Mouse (Mus musculus): Measurements from ENCODE around the gene Gnai2. TPM values are rescaled to one million over a fixed set of nuclear protein-coding genes. Genes with fewer than 3 reads are reported as not detected.

The Gnai2 gene
- polyA plus RNA-seq, 1 experiment from 2014 or later: 262 TPM

- Histone ChIP-seq H3K36me3 (no peaks in the 10 kb centered on the region), H3K9me3 (replicated peaks) (no peaks in the 10 kb centered on the region), H3K4me3 (replicated peaks) (no peak overlapping the region), H3K4me1 (peaks cover 25% of the 10 kb centered on the region), H3K4me2 (no peak overlapping the region), H3K27ac (replicated peaks) (no peak overlapping the region), H3K27me3 (replicated peaks) (no peaks in the 10 kb centered on the region), H3K9ac (replicated peaks) (peak overlapping the region; percentile 26; the same call in 1 of the 2 replicates)
- WGBS: 22% methylated on average over 8 of the region's 8 CpGs
- ATAC-seq (ENCODE audit: low FRiP score): no peak
Measured at GRCm38 (mm10) chr9:107641666-107642065, 6.5 kb upstream of the Gnai2 start.

GRCm38 (mm10) chr9:107640257-107640772 is 5.1 kb upstream of the Gnai2 start:
- H3K4me2 ChIP-seq: no peak overlapping the region
- no peak overlapping the region for H3K9ac ChIP-seq (replicated peaks)
- H3K36me3 ChIP-seq: no peaks in the 10 kb centered on the region
- no peaks in the 10 kb centered on the region for H3K27me3 ChIP-seq (replicated peaks)
- H3K4me1 ChIP-seq: peaks cover 34% of the 10 kb centered on the region
- H3K27ac ChIP-seq (replicated peaks): peak overlapping the region; percentile 4; the same call in 1 of the 2 replicates
- no peak overlapping the region for H3K4me3 ChIP-seq (replicated peaks)
- WGBS: 44% methylated on average over 8 of the region's 8 CpGs
- no peaks in the 10 kb centered on the region for H3K9me3 ChIP-seq (replicated peaks)
- ATAC-seq (ENCODE audit: low FRiP score): no peak

DNA sequence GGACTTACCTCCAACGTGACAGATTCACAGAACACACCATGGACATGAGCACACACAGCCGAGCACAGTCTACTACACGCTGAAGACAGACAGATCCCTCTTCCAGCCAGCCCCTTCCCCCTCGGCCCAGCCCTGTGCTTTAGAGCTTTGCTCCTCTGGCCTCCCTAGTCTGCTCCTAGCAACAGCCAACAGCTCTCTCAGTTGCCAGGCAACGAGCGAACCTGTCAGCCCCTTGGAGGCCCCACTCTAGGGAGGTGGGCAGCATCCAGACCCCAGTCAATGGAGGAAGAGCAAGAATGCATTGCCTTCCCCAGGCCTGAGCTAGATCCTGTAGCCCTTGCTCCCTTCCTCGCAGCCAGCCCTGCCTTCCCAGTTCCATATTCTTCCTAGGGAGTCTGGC is 1.9 kb upstream of the Gnai2 start:
- Histone ChIP-seq H3K4me2 (0 out of 2 replicates have a peak overlapping the region, but pooled peaks have one; percentile 11), H3K36me3 (no peaks in the 10 kb centered on the region), H3K27me3 (replicated peaks) (no peaks in the 10 kb centered on the region), H3K9ac (replicated peaks) (no peak overlapping the region), H3K9me3 (replicated peaks) (no peaks in the 10 kb centered on the region), H3K27ac (replicated peaks) (peak overlapping the region; percentile 68), H3K4me3 (replicated peaks) (no peak overlapping the region), H3K4me1 (peaks cover 48% of the 10 kb centered on the region)
- peak; percentile 25; the same call in 1 of the 2 replicates for ATAC-seq (ENCODE audit: low FRiP score)
- WGBS: 11% methylated on average over 7 of the region's 7 CpGs

GRCm38 (mm10) chr9:107634406-107635278 is 525 bp downstream of the Gnai2 start:
- peak overlapping the region; percentile 87 for H3K9ac ChIP-seq (replicated peaks)
- H3K9me3 ChIP-seq (replicated peaks): no peaks in the 10 kb centered on the region
- H3K4me3 ChIP-seq (replicated peaks): peak overlapping the region; percentile 85
- H3K36me3 ChIP-seq: no peaks in the 10 kb centered on the region
- peak overlapping the region; percentile 89 for H3K27ac ChIP-seq (replicated peaks)
- WGBS: under 1% methylated on average over 35 of the region's 35 CpGs
- peak overlapping the region; percentile 85 for H3K4me2 ChIP-seq
- peaks cover 73% of the 10 kb centered on the region for H3K4me1 ChIP-seq
- no peak for ATAC-seq (ENCODE audit: low FRiP score)
- H3K27me3 ChIP-seq (replicated peaks): no peaks in the 10 kb centered on the region

GRCm38 (mm10) chr9:107633661-107634405 is 1.3 kb downstream of the Gnai2 start:
- WGBS: 0% methylated on average over 15 of the region's 15 CpGs
- Histone ChIP-seq H3K4me2 (peak overlapping the region; percentile 85), H3K27ac (replicated peaks) (peak overlapping the region; percentile 89), H3K9me3 (replicated peaks) (no peaks in the 10 kb centered on the region), H3K36me3 (no peaks in the 10 kb centered on the region), H3K9ac (replicated peaks) (peak overlapping the region; percentile 87), H3K4me1 (peaks cover 81% of the 10 kb centered on the region), H3K4me3 (replicated peaks) (peak overlapping the region; percentile 85), H3K27me3 (replicated peaks) (no peaks in the 10 kb centered on the region)
- ATAC-seq (ENCODE audit: low FRiP score): no peak

- H3K27me3 ChIP-seq (replicated peaks): no peaks in the 10 kb centered on the region
- H3K4me1 ChIP-seq: peaks cover 87% of the 10 kb centered on the region
- 2% methylated on average over 32 of the region's 33 CpGs for WGBS
- H3K4me2 ChIP-seq: peak overlapping the region; percentile 85
- H3K9me3 ChIP-seq (replicated peaks): no peaks in the 10 kb centered on the region
- peak overlapping the region; percentile 87 for H3K9ac ChIP-seq (replicated peaks)
- ATAC-seq (ENCODE audit: low FRiP score): peak; percentile 6; the same call in 1 of the 2 replicates
- peak overlapping the region; percentile 85 for H3K4me3 ChIP-seq (replicated peaks)
- H3K36me3 ChIP-seq: no peaks in the 10 kb centered on the region
- H3K27ac ChIP-seq (replicated peaks): peak overlapping the region; percentile 89
Measured at GRCm38 (mm10) chr9:107633091-107633660, 2.0 kb downstream of the Gnai2 start.

- 27% methylated on average over 6 of the region's 6 CpGs for WGBS
- Histone ChIP-seq H3K9me3 (replicated peaks) (no peaks in the 10 kb centered on the region), H3K36me3 (no peaks in the 10 kb centered on the region), H3K4me3 (replicated peaks) (peak overlapping the region; percentile 85), H3K27ac (replicated peaks) (peak overlapping the region; percentile 89), H3K27me3 (replicated peaks) (no peaks in the 10 kb centered on the region), H3K4me2 (peak overlapping the region; percentile 85), H3K4me1 (peaks cover 93% of the 10 kb centered on the region), H3K9ac (replicated peaks) (peak overlapping the region; percentile 87)
- ATAC-seq (ENCODE audit: low FRiP score): no peak
Measured at GRCm38 (mm10) chr9:107632478-107632877, 2.7 kb downstream of the Gnai2 start.

DNA sequence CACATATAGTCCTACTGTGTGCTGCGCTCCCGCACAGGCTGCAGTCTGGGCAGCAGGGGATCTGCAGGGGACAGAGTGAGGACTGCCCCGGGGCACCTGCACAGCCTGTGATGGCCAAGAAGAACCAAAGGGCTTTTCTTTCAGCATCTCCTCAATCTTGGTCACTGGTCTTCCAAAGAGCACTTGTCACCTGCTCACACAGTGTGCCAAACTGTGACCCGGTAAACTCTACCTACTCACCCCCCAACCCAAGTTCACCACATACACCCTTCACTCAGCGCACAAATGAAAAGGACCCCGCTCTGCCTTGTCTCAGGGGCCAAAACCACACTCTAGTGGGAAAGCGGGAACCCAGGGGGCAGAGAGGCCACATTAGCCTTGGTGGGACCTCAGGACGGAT is 3.3 kb downstream of the Gnai2 start:
- H3K27ac ChIP-seq (replicated peaks): peak overlapping the region; percentile 89
- WGBS: 68% methylated on average over 8 of the region's 8 CpGs
- no peak overlapping the region; the same call in 1 of the 2 replicates for H3K9ac ChIP-seq (replicated peaks)
- no peak for ATAC-seq (ENCODE audit: low FRiP score)
- no peaks in the 10 kb centered on the region for H3K9me3 ChIP-seq (replicated peaks)
- peaks cover 93% of the 10 kb centered on the region for H3K4me1 ChIP-seq
- H3K27me3 ChIP-seq (replicated peaks): no peaks in the 10 kb centered on the region
- peak overlapping the region; percentile 85 for H3K4me2 ChIP-seq
- no peaks in the 10 kb centered on the region for H3K36me3 ChIP-seq
- peak overlapping the region; percentile 85 for H3K4me3 ChIP-seq (replicated peaks)

- H3K4me3 ChIP-seq (replicated peaks): no peak overlapping the region
- no peak overlapping the region; the same call in 1 of the 2 replicates for H3K9ac ChIP-seq (replicated peaks)
- no peak for ATAC-seq (ENCODE audit: low FRiP score)
- H3K9me3 ChIP-seq (replicated peaks): no peaks in the 10 kb centered on the region
- 28% methylated on average over 9 of the region's 9 CpGs for WGBS
- H3K27me3 ChIP-seq (replicated peaks): no peaks in the 10 kb centered on the region
- H3K4me2 ChIP-seq: peak overlapping the region; percentile 85
- peak overlapping the region; percentile 89 for H3K27ac ChIP-seq (replicated peaks)
- peaks cover 94% of the 10 kb centered on the region for H3K4me1 ChIP-seq
- H3K36me3 ChIP-seq: no peaks in the 10 kb centered on the region
Measured at GRCm38 (mm10) chr9:107631311-107631826, 3.8 kb downstream of the Gnai2 start.

DNA sequence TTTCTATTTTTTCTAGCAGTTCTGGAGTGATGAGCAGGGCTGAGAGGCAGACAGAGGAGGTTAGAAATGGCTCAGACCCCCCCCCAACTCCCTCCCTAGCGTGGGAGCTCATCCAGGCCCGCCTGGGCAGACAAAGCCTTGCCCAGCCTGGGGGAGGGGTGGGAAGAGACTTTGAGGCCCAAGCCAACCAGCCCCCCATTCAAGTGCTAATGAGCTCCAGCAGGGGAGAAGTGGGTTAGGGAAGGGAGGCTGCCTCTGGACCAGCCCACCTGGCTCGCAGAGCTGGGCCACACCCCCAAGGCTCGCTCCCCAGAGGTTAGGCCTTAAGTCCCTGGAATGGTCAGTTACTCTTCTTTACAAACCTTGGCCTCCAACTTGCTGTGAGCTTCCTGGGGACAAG is 4.6 kb downstream of the Gnai2 start:
- H3K27ac ChIP-seq (replicated peaks): peak overlapping the region; percentile 89
- peak overlapping the region; percentile 34; the same call in 1 of the 2 replicates for H3K9ac ChIP-seq (replicated peaks)
- peak overlapping the region; percentile 44 for H3K4me2 ChIP-seq
- ATAC-seq (ENCODE audit: low FRiP score): peak; percentile 22; the same call in 1 of the 2 replicates
- 9% methylated on average over 4 of the region's 4 CpGs for WGBS
- H3K27me3 ChIP-seq (replicated peaks): no peaks in the 10 kb centered on the region
- peaks cover 94% of the 10 kb centered on the region for H3K4me1 ChIP-seq
- H3K4me3 ChIP-seq (replicated peaks): peak overlapping the region; percentile 10; the same call in 1 of the 2 replicates
- no peaks in the 10 kb centered on the region for H3K9me3 ChIP-seq (replicated peaks)
- no peaks in the 10 kb centered on the region for H3K36me3 ChIP-seq
